Mouse (Mus musculus) 3T3-L1 (cell line): ENCODE data around the gene Kirrel3.
A peak's percentile ranks its signal among the peaks of the same experiment; 100 is the strongest.

ENCODE experiments used
- DNase-seq: peaks from one replicate; pipeline ENCODE4 v3.0.0-alpha.2; 2015; ENCODE audit warnings: low read depth, low spot score

Kirrel3 gene

GRCm38 (mm10) chr9:34942996-34943395, 457.3 kb downstream of the Kirrel3 start:
- DNase-seq, result peak; percentile 74

- DNase-seq, result no peak
Observed at GRCm38 (mm10) chr9:34945301-34945700, 459.6 kb downstream of the Kirrel3 start.

GRCm38 (mm10) chr9:34947258-34947657, 461.6 kb downstream of the Kirrel3 start:
- DNase-seq, result peak; percentile 35

GRCm38 (mm10) chr9:34947717-34948116, 462.0 kb downstream of the Kirrel3 start:
- peak; percentile 87 for DNase-seq

GRCm38 (mm10) chr9:34953420-34953819, 467.7 kb downstream of the Kirrel3 start:
- no peak for DNase-seq

GRCm38 (mm10) chr9:34954212-34954611, 468.5 kb downstream of the Kirrel3 start:
- peak; percentile 54 for DNase-seq

- no peak for DNase-seq
Observed at GRCm38 (mm10) chr9:34956512-34956911, 470.8 kb downstream of the Kirrel3 start.

- DNase-seq, result peak; percentile 21
Observed at GRCm38 (mm10) chr9:34957691-34958090, 472.0 kb downstream of the Kirrel3 start.

GRCm38 (mm10) chr9:34958183-34958830, 472.6 kb downstream of the Kirrel3 start:
- no peak for DNase-seq

- DNase-seq, result no peak
Observed at GRCm38 (mm10) chr9:34960736-34961135, 475.0 kb downstream of the Kirrel3 start.

- no peak for DNase-seq
Observed at GRCm38 (mm10) chr9:34961171-34961570, 475.5 kb downstream of the Kirrel3 start.

- DNase-seq, result no peak
Observed at GRCm38 (mm10) chr9:34962251-34962650, 476.6 kb downstream of the Kirrel3 start.

- DNase-seq, result no peak
Observed at GRCm38 (mm10) chr9:34963593-34963992, 477.9 kb downstream of the Kirrel3 start.

GRCm38 (mm10) chr9:34964172-34965040, 478.7 kb downstream of the Kirrel3 start:
- no peak for DNase-seq

- no peak for DNase-seq
Observed at GRCm38 (mm10) chr9:34965041-34965415, 479.3 kb downstream of the Kirrel3 start.

GRCm38 (mm10) chr9:34967772-34968171, 482.1 kb downstream of the Kirrel3 start:
- no peak for DNase-seq

- DNase-seq, result peak; percentile 74
Observed at GRCm38 (mm10) chr9:34969881-34970490, 484.3 kb downstream of the Kirrel3 start.

GRCm38 (mm10) chr9:34974326-34974725, 488.6 kb downstream of the Kirrel3 start:
- no peak for DNase-seq

GRCm38 (mm10) chr9:34975245-34975644, 489.6 kb downstream of the Kirrel3 start:
- DNase-seq, result no peak

GRCm38 (mm10) chr9:34976596-34977462, 491.1 kb downstream of the Kirrel3 start:
- peak; percentile 65 for DNase-seq

- DNase-seq, result no peak
Observed at GRCm38 (mm10) chr9:34977700-34978099, 492.0 kb downstream of the Kirrel3 start.
